Mouse (Mus musculus): ENCODE measurements around the gene Slit1.

Gene Slit1

GRCm38 (mm10) chr19:41613325-41614087 lies 130.0 kb downstream of the Slit1 start:
- no peak for DNase-seq (ENCODE audit: extremely low read depth, insufficient read length, low spot score)

GRCm38 (mm10) chr19:41611683-41612082 lies 131.8 kb downstream of the Slit1 start:
- no peak for DNase-seq (ENCODE audit: extremely low read depth, insufficient read length, low spot score)

GRCm38 (mm10) chr19:41606208-41606987 lies 137.1 kb downstream of the Slit1 start:
- no peak for DNase-seq (ENCODE audit: extremely low read depth, insufficient read length, low spot score)

GRCm38 (mm10) chr19:41600647-41601046 lies 142.8 kb downstream of the Slit1 start:
- DNase-seq (ENCODE audit: extremely low read depth, insufficient read length, low spot score) = no peak

- peak; percentile 74 for DNase-seq (ENCODE audit: extremely low read depth, insufficient read length, low spot score)
Observed at GRCm38 (mm10) chr19:41597170-41597894, 146.1 kb downstream of the Slit1 start.

- no peak for DNase-seq (ENCODE audit: extremely low read depth, insufficient read length, low spot score)
Observed at GRCm38 (mm10) chr19:41591808-41592207, 151.7 kb downstream of the Slit1 start.

- DNase-seq (ENCODE audit: extremely low read depth, insufficient read length, low spot score) = no peak
Observed at GRCm38 (mm10) chr19:41589681-41590080, 153.8 kb downstream of the Slit1 start.

GRCm38 (mm10) chr19:41589026-41589425 lies 154.4 kb downstream of the Slit1 start:
- DNase-seq (ENCODE audit: extremely low read depth, insufficient read length, low spot score) = no peak

- no peak for DNase-seq (ENCODE audit: extremely low read depth, insufficient read length, low spot score)
Observed at GRCm38 (mm10) chr19:41587431-41588222, 155.8 kb downstream of the Slit1 start.

- no peak for DNase-seq (ENCODE audit: extremely low read depth, insufficient read length, low spot score)
Observed at GRCm38 (mm10) chr19:41586752-41587151, 156.7 kb downstream of the Slit1 start.

- no peak for DNase-seq (ENCODE audit: extremely low read depth, insufficient read length, low spot score)
Observed at GRCm38 (mm10) chr19:41582918-41583514, 160.4 kb downstream of the Slit1 start.

- no peak for DNase-seq (ENCODE audit: extremely low read depth, insufficient read length, low spot score)
Observed at GRCm38 (mm10) chr19:41581706-41582420, 161.6 kb downstream of the Slit1 start, which contains the start of gene Gm340. Gene Gm340, plus strand, starts transcription at chr19:41582370.

GRCm38 (mm10) chr19:41579311-41579920 lies 164.0 kb downstream of the Slit1 start:
- DNase-seq (ENCODE audit: extremely low read depth, insufficient read length, low spot score) = peak; percentile 65

GRCm38 (mm10) chr19:41577576-41577975 lies 165.9 kb downstream of the Slit1 start:
- no peak for DNase-seq (ENCODE audit: extremely low read depth, insufficient read length, low spot score)

- no peak for DNase-seq (ENCODE audit: extremely low read depth, insufficient read length, low spot score)
Observed at GRCm38 (mm10) chr19:41573700-41574099, 169.8 kb downstream of the Slit1 start.

GRCm38 (mm10) chr19:41568791-41569190 lies 174.7 kb downstream of the Slit1 start:
- DNase-seq (ENCODE audit: extremely low read depth, insufficient read length, low spot score) = no peak

- DNase-seq (ENCODE audit: extremely low read depth, insufficient read length, low spot score) = no peak
Observed at GRCm38 (mm10) chr19:41560856-41561255, 182.6 kb downstream of the Slit1 start.

- DNase-seq (ENCODE audit: extremely low read depth, insufficient read length, low spot score) = no peak
Observed at GRCm38 (mm10) chr19:41558891-41559486, 184.5 kb downstream of the Slit1 start.

GRCm38 (mm10) chr19:41557491-41557890 lies 186.0 kb downstream of the Slit1 start:
- no peak for DNase-seq (ENCODE audit: extremely low read depth, insufficient read length, low spot score)
